Mouse (Mus musculus) megakaryocyte, embryonic 14.5 days (primary cell): Measurements from ENCODE around the gene Spry2. TPM values are rescaled to one million over a fixed set of nuclear protein-coding genes. Genes with fewer than 3 reads are reported as not detected.

Experiments used
- H3K27me3 ChIP-seq: replicated peaks from 2 replicates; pipeline ENCODE3; 2012; ENCODE audit warnings: inconsistent platforms
- H3K36me3 ChIP-seq: replicated peaks from 2 replicates; pipeline ENCODE3; 2012; ENCODE audit warnings: low read length, inconsistent platforms, mixed read lengths
- H3K4me1 ChIP-seq: 2 replicates; pipeline ENCODE4 v1.6.1; 2012; ENCODE audit warnings: inconsistent platforms
- H3K4me3 ChIP-seq: replicated peaks from 2 replicates; pipeline ENCODE3; 2012; ENCODE audit warnings: moderate library complexity, mild to moderate bottlenecking, inconsistent platforms
- H3K9me3 ChIP-seq: 2 replicates; pipeline ENCODE4 v1.6.1; 2012; ENCODE audit warnings: inconsistent platforms
- FLI1 ChIP-seq: IDR thresholded peaks from 2 replicates; pipeline ENCODE4 v1.6.1; 2012; ENCODE audit warnings: low read length, inconsistent platforms, mixed read lengths
- GATA1 ChIP-seq: IDR thresholded peaks from 3 replicates; pipeline ENCODE4 v1.6.1; 2012; ENCODE audit warnings: mixed read lengths, low read length, inconsistent platforms, borderline replicate concordance
- polyA plus RNA-seq: library from polyadenylated mRNA; stranded (reverse); fragments of >175 nt; gene quantifications from 2 replicates; pipeline ENCODE4 v1.2.3, GENCODE M21; 2012; ENCODE audit warnings: low replicate concordance; ENCODE audit not compliant: insufficient read depth

Spry2 gene
- polyA plus RNA-seq, 1 experiment, result 2.1 TPM

DNA sequence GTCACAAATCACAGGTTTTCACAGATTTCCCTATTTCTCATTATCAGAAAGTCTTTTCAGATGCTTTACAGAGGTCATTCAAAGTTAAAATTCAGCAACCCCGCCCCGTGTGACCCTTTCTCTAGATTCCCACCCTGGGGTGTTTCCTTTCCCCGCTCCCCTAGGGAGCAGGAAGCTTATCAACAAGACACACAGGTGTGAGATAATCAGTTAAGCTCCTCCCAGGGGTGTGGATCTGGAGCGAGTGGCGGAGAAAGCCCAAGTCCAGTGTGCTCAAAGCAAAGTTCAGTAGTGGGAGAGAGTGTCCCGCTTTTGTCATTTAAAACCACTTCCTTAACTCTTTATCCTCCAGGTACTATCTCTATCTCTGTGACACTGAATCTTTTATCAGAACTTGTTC is 35.7 kb downstream of the Spry2 start:
- no peaks in the 10 kb centered on the region for H3K4me1 ChIP-seq
- H3K9me3 ChIP-seq, result peaks cover 3% of the 10 kb centered on the region; the same call in 1 of the 2 replicates
- no peak overlapping the region for H3K4me3 ChIP-seq
- no peaks in the 10 kb centered on the region for H3K27me3 ChIP-seq
- TF ChIP-seq GATA1, result no peak
- no peak for TF ChIP-seq FLI1
- H3K36me3 ChIP-seq, result no peaks in the 10 kb centered on the region

DNA sequence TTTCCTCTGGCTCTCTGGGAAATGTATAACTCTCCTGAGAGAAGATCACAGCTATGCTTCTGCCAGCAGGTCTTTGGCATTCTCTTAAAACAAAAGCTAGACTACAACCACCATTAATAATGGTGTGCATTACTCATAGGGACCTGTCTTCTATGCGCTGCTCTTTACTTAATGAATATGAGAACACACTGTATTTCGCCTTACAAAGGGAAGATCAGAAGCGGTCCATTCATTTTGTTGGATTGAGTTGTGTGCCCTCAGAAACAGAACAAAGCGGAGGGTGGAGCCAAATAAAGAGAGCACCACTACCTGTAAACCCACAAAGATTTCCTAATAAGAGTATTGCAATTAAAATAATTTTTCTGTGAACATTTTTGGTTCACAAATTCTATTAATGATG is 36.3 kb downstream of the Spry2 start:
- Histone ChIP-seq H3K4me1 (no peaks in the 10 kb centered on the region), H3K9me3 (peaks cover 3% of the 10 kb centered on the region; the same call in 1 of the 2 replicates)
- TF ChIP-seq FLI1, result no peak
- TF ChIP-seq GATA1, result no peak

DNA sequence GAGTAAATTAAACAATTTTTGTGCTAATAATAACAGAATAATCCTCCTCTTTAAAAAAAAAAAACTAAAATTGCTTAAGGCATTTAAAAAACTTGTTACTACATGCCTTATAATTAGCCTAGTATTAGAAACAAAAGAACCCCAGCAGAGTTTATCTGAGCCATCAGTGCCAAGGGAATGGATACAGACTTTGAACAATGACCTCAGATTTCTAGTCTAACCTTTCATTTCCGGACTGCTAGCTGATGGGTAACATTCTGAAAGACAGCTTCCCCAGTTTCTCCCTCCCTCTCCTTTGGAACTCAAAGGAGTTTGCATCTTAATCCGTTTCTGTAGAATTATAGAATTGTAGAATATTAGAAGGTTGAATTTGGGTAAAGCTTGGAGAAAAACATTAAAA is 36.7 kb downstream of the Spry2 start:
- H3K36me3 ChIP-seq, result no peaks in the 10 kb centered on the region
- H3K9me3 ChIP-seq, result peaks cover 3% of the 10 kb centered on the region; the same call in 1 of the 2 replicates
- TF ChIP-seq GATA1 (no peak), FLI1 (no peak)
- H3K27me3 ChIP-seq, result no peaks in the 10 kb centered on the region
- no peak overlapping the region for H3K4me3 ChIP-seq
- H3K4me1 ChIP-seq, result no peaks in the 10 kb centered on the region

More for the DNA sequence above, 36.3 kb downstream of the Spry2 start:
- no peak overlapping the region for H3K4me3 ChIP-seq
- H3K27me3 ChIP-seq, result no peaks in the 10 kb centered on the region
- H3K36me3 ChIP-seq, result no peaks in the 10 kb centered on the region

- Histone ChIP-seq H3K36me3 (no peaks in the 10 kb centered on the region), H3K27me3 (no peaks in the 10 kb centered on the region), H3K9me3 (peaks cover 3% of the 10 kb centered on the region; the same call in 1 of the 2 replicates), H3K4me1 (no peaks in the 10 kb centered on the region), H3K4me3 (no peak overlapping the region)
- TF ChIP-seq GATA1 (no peak), FLI1 (no peak)
These were observed 37.3 kb downstream of the Spry2 start for GRCm38 (mm10) chr14:105859368-105859767.

- no peak for TF ChIP-seq FLI1
- TF ChIP-seq GATA1, result no peak
- no peaks in the 10 kb centered on the region for H3K27me3 ChIP-seq
- peaks cover 6% of the 10 kb centered on the region for H3K9me3 ChIP-seq
- H3K4me1 ChIP-seq, result no peaks in the 10 kb centered on the region
- no peaks in the 10 kb centered on the region for H3K36me3 ChIP-seq
- no peak overlapping the region for H3K4me3 ChIP-seq
These were observed 37.7 kb downstream of the Spry2 start for GRCm38 (mm10) chr14:105858935-105859334.

DNA sequence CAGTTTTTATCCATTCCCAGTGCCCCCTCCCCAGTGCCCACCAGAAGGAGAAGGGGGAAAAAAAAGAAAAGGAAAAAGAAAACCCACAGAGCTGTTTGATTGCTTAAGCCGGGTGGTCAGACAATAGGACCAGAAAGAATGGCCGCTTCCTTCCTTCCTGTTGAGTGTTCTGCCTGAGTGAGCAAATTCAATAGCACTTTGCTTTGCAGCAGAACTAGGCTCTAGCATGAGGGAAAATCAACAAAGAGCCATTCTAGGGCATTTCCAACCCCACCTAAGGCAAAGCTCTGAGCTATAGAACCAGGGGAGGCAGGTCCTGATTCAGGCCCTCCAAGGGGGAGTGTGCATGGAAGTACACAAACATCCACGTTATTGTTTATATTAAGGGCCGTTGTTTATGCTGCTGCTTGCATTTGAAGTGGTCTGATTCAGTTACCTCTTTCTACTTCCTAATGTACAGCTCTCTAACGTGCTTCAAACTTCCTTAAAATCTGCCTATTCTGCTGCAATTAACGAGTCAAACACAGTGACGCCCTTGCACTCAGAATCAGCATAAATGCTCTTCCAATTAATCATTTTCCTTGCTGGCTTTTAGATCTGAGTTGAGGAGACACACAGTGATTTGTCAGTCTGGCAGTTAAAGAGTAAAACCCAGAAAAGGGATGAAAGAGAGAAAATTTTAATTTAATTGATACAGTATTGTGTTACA is 45.1 kb downstream of the Spry2 start:
- Histone ChIP-seq H3K9me3 (peaks cover 6% of the 10 kb centered on the region), H3K36me3 (no peaks in the 10 kb centered on the region), H3K4me3 (no peak overlapping the region), H3K27me3 (no peaks in the 10 kb centered on the region), H3K4me1 (peaks cover 5% of the 10 kb centered on the region; the same call in 1 of the 2 replicates)
- TF ChIP-seq GATA1 (no peak), FLI1 (no peak)

Other genes with a start within 250 kb of the Spry2 start
- gene Trim52, start 209.4 kb upstream of the Spry2 start, polyA plus RNA-seq, result not detected in 2 replicates